Mouse (Mus musculus) frontal cortex, postnatal 36 days (tissue): ENCODE measurements around the gene Mitf.

Experiments
- DNase-seq, 2 experiments: peaks; one replicate each; pipeline ENCODE4 v3.0.0; 2022; ENCODE audit warnings: low spot score in 2 of 2

Gene Mitf

GRCm38 (mm10) chr6:98041795-98042194 lies 234.9 kb downstream of the Mitf start:
- DNase-seq, result no peak

GRCm38 (mm10) chr6:98046295-98047108 lies 239.7 kb downstream of the Mitf start:
- DNase-seq, result peak; percentile 8 to 37

- DNase-seq, result no peak
Observed at GRCm38 (mm10) chr6:98047741-98048140, 240.9 kb downstream of the Mitf start.

GRCm38 (mm10) chr6:98048671-98049438 lies 242.0 kb downstream of the Mitf start:
- peak; percentile 4 to 8 for DNase-seq

GRCm38 (mm10) chr6:98049551-98049950 lies 242.7 kb downstream of the Mitf start:
- DNase-seq, result no peak

GRCm38 (mm10) chr6:98061878-98062277 lies 255.0 kb downstream of the Mitf start:
- DNase-seq, result no peak

- DNase-seq, result no peak
Observed at GRCm38 (mm10) chr6:98064926-98065325, 258.1 kb downstream of the Mitf start.

- DNase-seq, result no peak
Observed at GRCm38 (mm10) chr6:98066420-98066819, 259.6 kb downstream of the Mitf start.
